Mouse (Mus musculus) c-Kit-negative CD71-positive TER-119-positive erythroid progenitor cells, embryonic 14.5 days (primary cell): Measurements from ENCODE around the gene A430033K04Rik.

Experiments
- DNase-seq: peaks from one replicate; pipeline ENCODE4 v3.0.0-alpha.2; 2013; ENCODE audit warnings: low read depth, low spot score

A430033K04Rik gene

DNA sequence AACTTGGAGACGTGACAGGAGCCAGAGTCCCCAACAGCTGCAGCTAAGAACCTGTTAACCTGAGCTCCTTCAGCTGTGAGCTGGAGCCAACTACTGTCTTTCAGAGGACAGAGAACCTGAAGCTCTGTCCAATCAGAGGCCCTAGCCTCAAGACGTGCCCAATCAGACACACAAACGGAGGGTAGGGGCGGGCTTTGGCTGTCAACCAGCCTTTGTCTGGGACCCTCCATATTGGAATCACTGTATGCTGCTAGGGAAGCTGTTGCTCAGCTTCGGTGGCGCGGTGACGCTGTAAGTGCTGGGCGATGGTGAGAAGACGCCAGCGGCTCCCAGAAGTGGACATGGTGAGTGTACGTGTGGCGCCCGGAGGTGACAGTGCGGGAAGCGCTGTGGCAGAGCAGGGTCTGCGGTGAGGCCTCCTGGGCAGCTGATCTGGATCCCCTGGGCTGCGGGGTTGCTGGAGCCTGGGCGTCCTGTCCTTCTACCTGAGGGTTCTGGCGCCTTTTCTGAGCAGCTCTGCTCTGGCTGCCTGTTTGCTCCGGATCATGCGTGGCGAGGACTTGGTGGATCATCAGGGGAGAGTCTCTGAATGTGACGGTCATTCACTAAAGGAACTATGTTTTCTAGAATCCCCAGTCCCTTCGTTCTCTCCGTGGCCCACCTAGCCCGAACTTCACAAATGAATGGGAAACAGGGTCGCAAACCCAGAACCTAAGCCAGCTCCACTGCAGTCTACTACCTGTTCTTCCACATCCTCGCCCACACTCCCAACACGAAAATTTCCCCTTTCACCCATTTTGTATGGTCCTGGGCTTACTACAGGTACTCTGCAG, at the start of gene A430033K04Rik:
Gene A430033K04Rik (plus strand): TSS at position 215 of the 833 bp plus-strand sequence.
- DNase-seq = peak; percentile 79

DNA sequence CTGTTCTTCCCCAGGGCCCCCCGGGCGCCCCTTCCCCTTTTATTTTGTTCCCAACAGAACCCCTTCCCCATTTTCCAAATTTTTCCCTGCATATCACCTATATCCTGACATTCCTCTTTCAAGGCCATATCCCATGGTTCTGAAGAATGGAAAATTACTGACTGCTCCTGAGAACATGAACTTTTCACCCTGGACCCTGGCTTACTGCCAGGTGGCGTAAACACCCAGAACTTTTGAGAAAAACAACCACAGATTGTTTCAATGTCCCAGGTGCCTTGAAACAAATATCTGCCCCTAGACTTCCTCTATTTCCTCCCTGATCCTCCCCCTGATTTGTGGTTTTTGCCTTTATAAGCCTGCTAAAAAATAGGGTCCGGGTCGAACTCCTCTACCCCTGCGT, 35.3 kb upstream of the A430033K04Rik start:
- DNase-seq = no peak

GRCm38 (mm10) chr5:138618353-138618752, 4.3 kb upstream of the A430033K04Rik start:
- DNase-seq = no peak

DNA sequence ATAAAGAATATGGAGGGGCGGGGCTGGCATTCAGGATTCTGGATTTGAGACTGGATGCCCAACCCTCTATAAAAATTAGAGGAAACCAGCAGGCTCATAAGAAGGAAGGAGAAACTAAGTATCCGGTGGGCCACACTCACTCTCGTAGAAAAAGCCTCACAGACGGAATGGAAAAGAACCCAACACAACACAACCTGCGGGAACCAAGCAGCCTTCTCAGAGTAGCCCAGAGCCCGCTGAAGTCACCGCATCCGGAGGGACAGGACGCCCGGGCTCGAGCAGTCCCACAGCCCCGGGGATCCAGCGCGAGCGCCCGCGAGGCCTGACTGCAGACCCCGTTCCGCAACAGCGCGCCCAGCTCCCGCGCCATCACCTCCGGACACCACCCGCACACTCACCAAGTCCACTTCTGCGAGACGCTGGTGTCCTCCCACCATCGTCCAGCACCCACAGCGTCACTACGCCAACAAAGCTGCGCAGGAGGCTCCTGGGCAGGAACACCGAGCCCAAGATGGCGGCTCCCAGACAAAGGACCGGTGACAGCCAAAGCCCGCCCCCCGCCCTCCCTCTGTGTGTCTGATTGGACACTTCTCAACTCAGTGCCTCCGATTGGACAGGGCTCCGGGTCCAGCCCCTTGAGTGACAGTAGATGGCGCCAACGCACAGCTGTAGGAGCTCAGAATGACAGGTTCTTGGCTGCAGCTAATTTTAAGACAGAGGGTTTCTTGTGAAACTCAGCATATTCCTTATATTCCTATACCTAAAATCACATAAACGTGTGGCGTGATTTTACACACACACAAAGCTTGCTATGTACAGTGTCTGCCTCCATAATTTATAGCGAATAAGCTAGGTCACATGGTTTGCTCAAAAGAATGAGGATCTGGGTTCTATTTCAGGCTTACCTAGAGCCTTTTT, 3.2 kb upstream of the A430033K04Rik start, which contains the start of gene Zfp68:
Gene Zfp68 (minus strand): TSS at position 551 of the 918 bp plus-strand sequence.
- DNase-seq = peak; percentile 96

- no peak for DNase-seq
Measured at GRCm38 (mm10) chr5:138620836-138621235, 1.8 kb upstream of the A430033K04Rik start.

DNA sequence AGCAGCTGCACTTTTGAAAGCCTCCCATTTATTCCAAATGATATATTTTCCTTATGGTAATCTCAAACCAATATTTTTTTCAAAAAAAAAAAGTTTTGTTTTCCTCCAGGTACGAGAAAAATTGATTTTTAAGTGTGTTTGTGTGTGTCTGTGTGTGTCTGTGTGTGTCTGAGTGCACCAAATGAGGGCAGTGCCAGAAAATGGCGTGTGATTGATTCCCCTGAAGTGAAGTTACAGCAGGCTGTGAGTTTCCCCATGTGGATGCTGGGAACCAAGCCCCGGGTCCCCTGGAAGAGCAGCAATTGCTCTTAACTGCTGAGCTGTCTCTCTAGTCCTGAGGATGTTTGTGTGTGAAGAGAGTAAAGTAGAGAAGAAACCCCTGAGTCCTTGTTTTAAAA, 818 bp downstream of the A430033K04Rik start:
- no peak for DNase-seq

DNA sequence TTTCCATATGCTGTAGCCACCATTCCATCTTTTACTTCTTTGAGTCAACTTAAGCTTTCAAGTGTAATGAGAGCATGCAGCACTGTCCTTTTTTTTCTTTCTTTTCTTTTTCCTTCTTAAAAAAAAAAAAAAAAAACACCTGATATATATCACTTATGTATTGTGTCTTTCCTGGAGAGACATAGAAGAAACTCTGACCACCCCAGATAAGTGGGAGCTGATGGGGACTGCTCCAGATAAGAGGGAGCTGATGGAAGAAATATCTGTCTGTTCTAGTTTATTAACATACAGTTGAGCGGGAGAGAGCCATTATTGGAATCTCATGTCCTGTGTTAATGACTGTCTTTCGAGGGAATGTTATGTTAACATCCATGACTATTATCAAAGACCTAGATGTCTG, 13.8 kb downstream of the A430033K04Rik start:
- no peak for DNase-seq

- DNase-seq = no peak
Measured at GRCm38 (mm10) chr5:138641081-138641480, 18.4 kb downstream of the A430033K04Rik start.

GRCm38 (mm10) chr5:138641761-138642160, 19.1 kb downstream of the A430033K04Rik start:
- DNase-seq = no peak

GRCm38 (mm10) chr5:138652911-138653310, 30.3 kb downstream of the A430033K04Rik start:
- no peak for DNase-seq

- DNase-seq = no peak
Measured at GRCm38 (mm10) chr5:138656477-138657156, 34.0 kb downstream of the A430033K04Rik start.

- DNase-seq = no peak
Measured at GRCm38 (mm10) chr5:138657407-138657806, 34.7 kb downstream of the A430033K04Rik start.

DNA sequence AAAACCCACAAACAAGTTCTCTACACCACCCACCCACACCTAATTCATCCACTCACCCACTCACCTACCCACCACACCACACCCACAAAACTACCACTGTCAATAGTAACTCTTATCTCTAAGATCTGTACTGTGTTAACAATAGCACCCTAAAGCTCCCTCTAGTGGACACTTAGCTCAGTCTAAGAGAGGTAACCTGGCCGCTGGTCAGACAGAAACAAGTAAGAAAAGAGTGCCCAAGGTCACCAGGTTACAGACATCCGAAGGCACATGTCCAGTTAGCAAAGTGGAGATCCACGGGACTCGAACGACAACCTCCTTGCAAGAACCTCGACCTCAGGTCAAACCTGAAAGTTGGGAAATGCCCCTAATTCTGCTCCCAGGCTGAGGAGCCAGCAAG, 35.2 kb downstream of the A430033K04Rik start:
- no peak for DNase-seq

GRCm38 (mm10) chr5:138658922-138659321, 36.3 kb downstream of the A430033K04Rik start:
- DNase-seq = peak; percentile 54

GRCm38 (mm10) chr5:138683023-138683766, 60.5 kb downstream of the A430033K04Rik start:
- no peak for DNase-seq

GRCm38 (mm10) chr5:138683821-138684220, 61.2 kb downstream of the A430033K04Rik start:
- DNase-seq = no peak

DNA sequence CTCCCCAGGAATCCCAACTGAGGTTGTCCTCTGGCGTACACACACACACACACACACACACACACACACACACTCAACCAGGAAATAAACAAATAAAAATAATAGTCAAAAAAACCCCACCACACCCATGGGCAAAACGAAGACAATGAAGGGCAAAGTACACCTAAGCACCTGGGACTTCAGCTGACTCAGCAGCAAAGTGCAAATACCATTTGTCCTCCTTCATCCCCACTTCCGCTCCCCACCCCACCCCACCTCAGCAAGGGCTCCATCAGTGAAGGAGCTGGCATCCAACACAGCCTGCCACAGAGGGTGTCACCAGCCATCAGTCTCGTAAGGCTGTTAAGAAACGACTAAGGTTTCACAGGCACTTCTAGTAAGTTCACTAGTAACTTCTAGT, 64.8 kb downstream of the A430033K04Rik start:
- DNase-seq = no peak

DNA sequence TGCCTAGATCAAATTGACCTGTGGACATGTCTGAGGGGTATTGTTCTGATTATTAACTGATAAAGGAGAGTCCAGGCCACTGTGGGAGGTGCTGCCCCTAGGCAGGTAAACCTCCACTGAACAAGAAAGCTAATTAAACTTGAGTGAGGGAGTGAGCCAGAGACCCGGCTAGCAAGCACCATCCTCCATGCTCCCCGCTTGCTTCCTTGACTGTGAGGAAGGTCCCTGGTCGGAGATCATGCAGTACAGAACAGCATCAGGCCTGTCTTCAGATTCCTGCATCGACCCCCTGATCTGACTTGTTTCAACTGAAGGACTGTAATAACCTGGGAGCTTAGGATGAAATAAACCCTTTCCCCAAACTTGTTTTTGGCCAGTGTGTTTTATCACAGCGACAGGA, 66.6 kb downstream of the A430033K04Rik start:
- no peak for DNase-seq

DNA sequence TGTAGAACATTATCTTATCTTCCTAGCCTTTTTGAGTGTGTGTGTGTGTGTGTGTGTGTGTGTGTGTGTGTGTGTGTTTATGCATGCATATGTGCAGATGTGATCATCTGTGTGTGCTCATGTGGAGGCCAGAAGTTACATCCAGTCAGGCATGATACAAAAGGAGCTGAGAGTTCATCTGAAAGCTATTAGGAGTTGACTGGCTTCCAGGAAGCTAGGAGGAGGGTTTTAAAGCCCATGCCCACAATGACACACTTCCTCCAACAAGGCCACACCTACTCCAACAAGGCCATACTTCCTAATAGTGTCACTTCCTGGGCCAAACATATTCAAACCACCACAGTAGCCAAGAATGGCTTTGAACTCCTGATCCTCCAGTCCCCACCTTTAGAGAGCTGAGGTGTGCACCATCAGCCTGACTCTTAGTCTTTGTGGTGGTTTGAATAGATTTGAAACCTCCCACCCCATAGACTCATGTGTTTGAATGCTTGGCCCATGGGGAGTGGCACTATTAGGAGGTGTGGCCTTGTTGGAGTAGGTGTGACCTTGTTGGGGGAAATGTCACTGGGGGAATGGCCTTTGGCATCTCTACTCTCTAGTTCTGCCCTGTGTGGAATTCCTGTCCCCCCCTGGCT, 70.4 kb downstream of the A430033K04Rik start:
- DNase-seq = no peak

GRCm38 (mm10) chr5:138694036-138694435, 71.4 kb downstream of the A430033K04Rik start:
- no peak for DNase-seq
